Mouse (Mus musculus): ENCODE results near the gene Ntng2.

Ntng2 gene

GRCm38 (mm10) chr2:29237623-29238022, 15.2 kb downstream of the Ntng2 start:
- DNase-seq (ENCODE audit: extremely low read depth, low read depth, low spot score): no peak

- DNase-seq (ENCODE audit: extremely low read depth, low read depth, low spot score): no peak
These were observed 17.0 kb downstream of the Ntng2 start for GRCm38 (mm10) chr2:29235811-29236210.

DNA sequence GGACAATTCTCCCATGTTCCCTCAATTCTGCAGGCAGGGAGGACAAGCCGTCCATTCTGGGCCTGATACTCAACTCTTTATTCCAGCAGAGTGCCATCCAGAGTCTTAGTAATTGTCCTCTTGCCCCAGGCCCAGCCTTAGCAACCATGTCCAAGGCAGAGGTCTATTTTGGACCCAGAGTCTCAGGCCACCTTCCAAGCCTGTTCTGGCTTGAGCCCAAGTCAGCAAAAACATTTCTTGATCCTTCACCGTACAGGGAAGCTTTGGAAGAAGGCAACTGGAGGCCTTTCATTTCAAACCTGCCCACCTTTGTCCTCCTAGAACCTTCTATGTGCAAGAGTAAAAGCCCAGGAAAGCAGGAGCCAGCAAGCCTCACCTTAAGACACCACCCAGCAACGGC, 17.8 kb downstream of the Ntng2 start:
- DNase-seq (ENCODE audit: extremely low read depth, low read depth, low spot score): peak; percentile 14

DNA sequence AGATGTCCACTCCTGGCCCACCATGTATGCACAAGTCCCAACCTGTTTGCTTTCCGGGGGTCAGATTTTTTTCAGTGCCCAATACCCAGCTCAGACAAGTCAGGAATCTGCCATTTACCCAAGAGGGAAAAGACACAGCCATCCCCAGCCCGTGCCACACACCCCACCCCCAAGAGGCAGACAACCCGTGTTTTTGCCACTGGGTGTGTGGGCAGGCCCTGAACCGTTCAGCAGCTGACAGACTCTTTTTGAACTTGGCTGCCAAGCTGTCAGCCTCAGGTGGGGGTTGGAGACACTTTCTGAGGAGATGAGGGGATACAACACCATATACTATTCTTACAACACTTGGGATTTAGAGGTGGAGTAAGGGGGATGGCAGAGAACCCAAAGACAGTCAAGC, 18.8 kb downstream of the Ntng2 start:
- DNase-seq (ENCODE audit: extremely low read depth, low read depth, low spot score): no peak

DNA sequence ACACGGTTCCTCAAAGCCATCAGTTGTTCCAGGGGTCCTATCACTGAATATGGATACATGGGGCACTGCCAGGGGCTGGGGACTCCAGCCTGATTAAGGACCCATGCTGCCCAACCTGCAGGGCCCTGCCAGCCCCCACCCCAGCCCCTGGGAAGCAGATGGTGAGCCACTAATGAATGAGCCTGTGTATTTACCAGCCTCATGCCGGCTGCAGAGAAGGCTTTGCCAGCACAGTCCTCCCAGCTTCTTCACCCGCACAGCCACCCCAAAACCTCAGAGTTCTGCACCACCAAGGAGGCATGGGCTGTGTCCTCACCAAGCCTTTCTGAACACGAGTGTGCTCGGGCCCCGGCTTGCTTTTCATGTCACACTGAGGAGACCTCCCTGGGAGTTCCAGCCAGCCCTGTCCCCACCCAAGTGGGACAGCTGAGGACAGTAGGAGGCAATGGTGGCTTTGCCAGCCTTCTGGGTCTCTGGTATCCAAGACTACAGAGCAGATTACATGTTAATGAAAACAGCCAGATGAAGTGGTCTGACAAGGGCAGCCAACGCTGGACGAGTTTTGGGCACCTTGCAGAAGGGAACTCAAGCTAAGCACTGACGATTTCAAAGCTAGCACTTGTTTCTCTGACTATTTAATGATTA, 22.5 kb downstream of the Ntng2 start:
- no peak for DNase-seq (ENCODE audit: extremely low read depth, low read depth, low spot score)

DNA sequence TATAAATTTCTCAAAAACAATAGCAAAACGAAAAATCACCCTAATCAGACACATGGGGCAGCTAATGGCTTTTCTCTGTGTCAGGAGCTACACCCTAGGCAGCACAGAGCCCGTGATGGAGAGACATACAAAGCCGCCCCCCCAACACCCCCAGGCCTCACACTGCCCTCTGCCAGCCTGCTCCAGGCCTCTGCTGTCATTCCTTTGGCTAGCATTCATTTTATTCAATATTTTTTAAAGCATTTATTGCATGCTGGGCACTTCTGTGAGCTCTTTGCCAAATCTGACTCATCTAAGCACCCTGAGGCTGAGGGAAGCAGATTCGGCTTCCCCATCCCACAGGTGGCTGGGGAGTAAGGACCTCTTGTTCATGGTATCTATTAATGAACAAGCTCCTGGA, 26.1 kb downstream of the Ntng2 start:
- DNase-seq (ENCODE audit: extremely low read depth, low read depth, low spot score): no peak

- DNase-seq (ENCODE audit: extremely low read depth, low read depth, low spot score): no peak
These were observed 29.1 kb downstream of the Ntng2 start for GRCm38 (mm10) chr2:29223591-29224262.

- no peak for DNase-seq (ENCODE audit: extremely low read depth, low read depth, low spot score)
These were observed 30.5 kb downstream of the Ntng2 start for GRCm38 (mm10) chr2:29222302-29222701.

GRCm38 (mm10) chr2:29218831-29219230, 34.0 kb downstream of the Ntng2 start:
- DNase-seq (ENCODE audit: extremely low read depth, low read depth, low spot score): no peak

- no peak for DNase-seq (ENCODE audit: extremely low read depth, low read depth, low spot score)
These were observed 34.9 kb downstream of the Ntng2 start for GRCm38 (mm10) chr2:29217897-29218296.

DNA sequence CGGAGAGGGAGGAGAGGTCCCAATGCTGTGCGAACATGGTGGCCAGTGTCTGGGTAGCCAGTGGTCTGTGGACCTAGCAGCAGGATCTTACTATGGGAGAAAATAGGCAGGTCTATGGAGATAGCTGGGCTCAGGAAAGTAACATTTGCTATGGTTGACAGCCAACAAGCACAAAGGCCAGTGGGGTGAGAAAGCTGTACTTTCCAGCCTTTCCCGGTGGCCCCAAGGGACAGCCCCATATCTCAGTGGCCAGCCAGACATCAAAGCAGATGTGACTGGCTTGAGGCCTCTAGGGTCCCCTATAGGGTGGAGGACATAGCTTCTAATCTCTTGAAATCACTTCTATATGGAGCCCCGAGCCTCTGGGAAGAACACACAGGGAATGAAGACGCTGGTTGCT, 35.8 kb downstream of the Ntng2 start:
- no peak for DNase-seq (ENCODE audit: extremely low read depth, low read depth, low spot score)

- no peak for DNase-seq (ENCODE audit: extremely low read depth, low read depth, low spot score)
These were observed 36.4 kb downstream of the Ntng2 start for GRCm38 (mm10) chr2:29216286-29217012.

DNA sequence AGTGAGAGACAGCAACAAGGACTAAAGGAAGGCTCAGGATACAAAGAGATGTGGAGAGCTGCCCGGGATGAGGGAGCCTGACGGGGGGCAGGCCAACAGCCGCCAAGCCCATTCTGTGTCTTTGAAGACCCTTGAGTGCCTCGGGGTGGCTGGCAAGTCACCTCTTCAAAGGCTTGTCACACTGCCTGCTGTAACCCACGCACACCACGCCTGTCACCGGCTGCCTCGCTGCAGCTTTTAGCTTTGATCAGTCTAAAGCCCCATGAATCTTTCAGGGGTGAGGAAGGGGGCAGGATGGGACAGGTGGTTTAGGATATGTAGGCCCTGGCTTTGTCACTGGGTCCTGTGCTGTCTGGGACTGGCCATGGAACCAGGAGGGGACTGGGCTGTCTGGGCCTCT, 46.6 kb downstream of the Ntng2 start:
- no peak for DNase-seq (ENCODE audit: extremely low read depth, low read depth, low spot score)

DNA sequence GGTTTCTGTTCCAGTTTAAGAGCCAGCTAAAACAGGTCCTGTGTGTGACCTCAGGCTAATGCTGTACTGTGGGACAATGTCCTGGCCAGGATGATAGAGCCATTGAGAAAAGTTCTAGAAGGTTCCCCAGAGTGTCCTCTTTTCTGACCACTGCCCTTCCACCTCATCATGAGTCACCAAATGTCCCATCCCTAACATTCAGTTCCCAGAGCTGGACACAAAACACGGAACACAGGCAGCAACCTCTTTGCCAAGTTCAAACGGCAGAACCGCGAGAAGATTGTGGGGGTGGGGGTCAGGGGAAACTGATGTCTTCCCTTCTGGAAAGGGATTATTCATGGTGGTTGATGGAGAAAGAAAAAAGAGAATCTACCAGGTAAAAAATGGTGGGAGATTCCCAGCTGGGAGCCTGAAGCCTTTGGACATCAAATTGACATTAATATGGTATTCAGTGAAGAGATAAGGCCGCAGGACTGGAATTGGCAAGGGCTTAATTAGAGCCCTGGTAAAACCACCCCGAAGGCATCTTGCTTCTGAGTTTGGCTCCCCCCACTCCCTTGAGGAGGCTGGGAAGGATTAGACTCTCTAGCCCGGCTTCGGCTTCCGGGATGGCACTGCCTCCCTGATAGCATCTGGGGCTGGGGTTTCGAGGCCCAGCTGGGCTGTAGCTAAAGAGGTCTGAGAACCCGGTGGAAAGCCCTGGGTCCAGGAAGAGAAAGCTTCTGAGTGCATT, 51.4 kb downstream of the Ntng2 start:
- DNase-seq (ENCODE audit: extremely low read depth, low read depth, low spot score): no peak

DNA sequence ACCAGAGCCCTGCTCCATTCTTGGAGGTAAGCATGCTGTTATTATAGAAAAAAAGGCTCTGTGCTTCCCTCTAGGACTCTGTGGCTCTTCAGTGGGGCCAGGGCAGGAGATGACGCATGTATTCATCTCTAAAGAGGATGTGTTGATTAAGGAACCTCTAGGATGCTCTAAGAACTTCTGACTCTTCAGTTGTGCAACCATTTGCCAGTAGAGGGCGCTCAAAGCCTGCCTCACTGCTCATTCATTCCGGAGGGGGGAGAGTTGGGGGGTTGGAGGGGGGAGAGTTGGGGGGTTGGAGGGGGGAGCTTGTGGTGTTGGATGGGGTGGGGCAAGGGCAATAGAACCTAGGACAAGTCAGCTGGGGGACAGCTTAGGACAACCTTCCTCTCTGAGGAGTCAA, 52.9 kb downstream of the Ntng2 start:
- no peak for DNase-seq (ENCODE audit: extremely low read depth, low read depth, low spot score)

GRCm38 (mm10) chr2:29198446-29198845, 54.4 kb downstream of the Ntng2 start:
- DNase-seq (ENCODE audit: extremely low read depth, low read depth, low spot score): no peak

- no peak for DNase-seq (ENCODE audit: extremely low read depth, low read depth, low spot score)
These were observed 56.0 kb downstream of the Ntng2 start for GRCm38 (mm10) chr2:29196844-29197243.

DNA sequence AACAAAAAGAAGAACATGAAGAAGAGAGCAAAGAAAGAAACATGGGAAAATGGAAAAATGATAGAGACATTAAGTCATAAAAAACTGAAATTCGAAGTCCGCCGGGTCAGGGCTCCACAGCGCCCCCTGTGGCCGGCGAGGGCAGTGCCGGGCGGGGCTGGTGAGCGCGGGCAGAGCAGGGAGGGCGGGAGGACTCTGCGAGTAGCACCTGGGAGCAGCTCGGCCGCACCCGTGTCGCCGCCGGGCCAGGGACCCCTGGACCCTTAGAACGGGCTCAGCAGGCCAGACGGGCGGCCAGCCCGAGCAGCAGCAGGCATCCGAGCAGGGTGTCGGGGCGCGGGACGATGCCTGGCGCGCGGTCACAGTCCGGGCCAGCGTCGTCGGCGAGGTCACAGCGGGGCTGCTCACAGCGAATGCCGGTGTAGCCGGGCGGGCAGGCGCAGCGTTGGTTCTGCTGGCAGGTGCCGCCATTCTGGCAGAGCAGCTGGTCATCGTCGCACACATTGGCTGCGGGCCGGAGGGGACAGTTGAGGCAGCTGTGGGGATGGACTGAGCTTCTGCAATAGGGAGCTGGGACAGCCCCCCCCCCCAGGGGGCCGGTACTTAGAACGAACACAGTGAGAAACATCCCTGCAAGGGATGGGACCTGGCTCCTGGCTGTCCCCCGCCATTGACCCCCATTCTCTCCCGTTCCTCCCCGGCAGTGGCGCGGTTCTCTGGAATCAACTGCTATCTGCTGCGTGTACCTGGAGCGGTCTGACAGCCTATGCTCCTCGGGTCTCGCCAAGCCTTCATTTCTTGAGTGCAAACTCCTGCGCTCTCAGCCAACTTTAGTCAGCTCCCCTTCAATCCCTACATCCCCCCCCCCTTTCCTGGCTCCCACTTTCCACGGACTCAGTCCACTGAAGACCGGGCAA, 58.0 kb downstream of the Ntng2 start:
- DNase-seq (ENCODE audit: extremely low read depth, low read depth, low spot score): no peak

DNA sequence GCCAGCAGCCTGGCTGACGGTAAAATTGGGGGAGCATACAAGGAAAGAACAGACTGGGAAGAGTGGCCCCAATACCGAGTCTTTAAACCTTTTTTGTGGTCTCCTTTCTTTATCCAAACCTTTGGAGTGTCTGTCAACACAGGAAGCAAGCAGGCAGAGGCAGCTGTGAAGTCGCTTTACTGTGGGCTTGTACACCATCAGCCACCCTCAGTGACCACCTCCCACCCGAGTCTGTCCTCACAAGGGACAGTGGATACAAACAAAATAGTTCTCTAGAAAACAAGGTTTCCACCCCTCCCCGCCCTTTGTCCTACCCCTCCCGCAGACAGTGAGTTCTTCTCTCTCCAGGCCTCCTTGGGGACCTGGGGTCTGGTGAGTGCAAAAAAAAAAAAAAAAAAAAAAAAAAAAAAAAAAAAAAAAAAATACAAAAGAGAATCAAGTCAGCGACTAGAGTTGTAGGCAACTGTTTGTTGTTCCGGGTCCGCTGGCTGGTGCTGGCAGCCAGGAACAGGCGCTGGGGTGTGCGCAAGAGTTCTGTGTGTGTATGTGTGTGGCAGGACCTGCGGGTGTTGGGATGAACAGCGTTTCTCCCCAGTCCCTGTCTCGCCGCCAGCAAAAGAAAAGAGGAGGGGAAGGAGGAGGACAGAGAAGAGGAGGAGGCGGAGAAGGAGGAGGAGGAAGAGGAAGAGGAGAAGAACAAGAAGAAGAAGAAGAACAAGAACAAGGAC, 58.8 kb downstream of the Ntng2 start:
- no peak for DNase-seq (ENCODE audit: extremely low read depth, low read depth, low spot score)

Measured in fat pad, adult 2 months (tissue).